ENCODE assay signal across 13 mouse cellular contexts in the genomic region with DNA sequence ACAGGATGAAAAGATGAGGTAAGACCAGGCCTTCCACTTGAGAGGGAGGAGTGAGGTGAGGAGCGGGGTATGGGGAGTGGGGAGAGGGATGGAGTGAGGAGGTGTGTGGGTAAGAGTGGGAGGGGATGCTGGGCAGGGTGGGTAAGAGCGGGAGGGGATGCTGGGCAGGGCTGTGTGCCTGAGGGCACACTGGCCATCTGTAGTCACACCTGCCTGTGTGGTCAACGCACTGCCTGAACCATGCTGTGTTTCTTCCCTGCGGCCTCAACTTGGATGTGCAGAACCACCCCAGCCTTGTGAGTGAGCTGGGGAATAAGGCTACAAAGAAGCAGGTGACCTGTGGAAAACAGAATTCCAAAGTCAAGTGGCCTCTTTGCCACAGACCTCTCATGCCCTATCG. TPM values are rescaled to one million over a fixed set of nuclear protein-coding genes. Genes with fewer than 3 reads are reported as not detected.
DNase-seq lines count a peak whose midpoint lies in the region; ATAC-seq and TF ChIP-seq lines count a peak whose summit lies in the region.
"Had no signal": no experiment of that assay in that cellular context is flagged by ENCODE, and none has a peak within 500 bp of the region (broad histone marks: within the 10 kb centered on the region; RNA-seq: fewer than 3 reads in every experiment).

No protein-coding gene starts in this region.

- H3K36me3 ChIP-seq in forebrain, embryonic 10.5 days (replicated peaks) = peaks cover 46% of the 10 kb centered on the region
- peaks cover 34% of the 10 kb centered on the region for H3K36me3 ChIP-seq in forebrain, embryonic 15.5 days
- H3K36me3 ChIP-seq in hindbrain, embryonic 13.5 days = peaks cover 42% of the 10 kb centered on the region
- peaks cover 30% of the 10 kb centered on the region for H3K36me3 ChIP-seq in hindbrain, postnatal 0 days (ENCODE audit: insufficient read depth, low read length)
- peaks cover 5% of the 10 kb centered on the region for H3K36me3 ChIP-seq in testis, adult 2 months (ENCODE audit: control insufficient read depth, insufficient read depth, low read length)

- no peak overlapping the region for H3K9ac ChIP-seq in forebrain, embryonic 15.5 days (replicated peaks)
- 0 out of 2 replicates have a peak overlapping the region, but pooled peaks have one; percentile 70 for H3K9ac ChIP-seq in hindbrain, embryonic 13.5 days
- H3K9ac ChIP-seq in hindbrain, postnatal 0 days (replicated peaks; ENCODE audit: low read length) = no peak overlapping the region
- H3K9ac ChIP-seq: heart, embryonic 15.5 days had no signal

- ATAC-seq in forebrain, embryonic 15.5 days (replicated peaks) = no peak
- no peak for ATAC-seq in hindbrain, embryonic 13.5 days (ENCODE audit: low FRiP score)
- ATAC-seq in hindbrain, postnatal 0 days = no peak

- DNase-seq in forebrain, embryonic 10.5 days (ENCODE audit: extremely low spot score, low spot score) = no peak
- no peak for DNase-seq in hindbrain, postnatal 0 days (ENCODE audit: low spot score)
- DNase-seq in testis, postnatal 10 days (ENCODE audit: low spot score) = no peak
- DNase-seq in thymus, postnatal 10 days (ENCODE audit: low spot score in 2 of 2) = no peak
- DNase-seq: adrenal gland, postnatal 10 days; B cell, adult 2 months; gastrocnemius, postnatal 10 days; kidney, postnatal 4 days; thymus, adult 18-20 months had no signal

- no peak overlapping the region for H3K4me2 ChIP-seq in forebrain, embryonic 15.5 days (replicated peaks)
- no peak overlapping the region for H3K4me2 ChIP-seq in hindbrain, embryonic 13.5 days
- no peak overlapping the region for H3K4me2 ChIP-seq in hindbrain, postnatal 0 days (ENCODE audit: low read depth, low read length)

- H3K27ac ChIP-seq in forebrain, embryonic 10.5 days = no peak overlapping the region
- H3K27ac ChIP-seq in forebrain, embryonic 15.5 days (replicated peaks) = no peak overlapping the region
- no peak overlapping the region for H3K27ac ChIP-seq in hindbrain, embryonic 13.5 days
- no peak overlapping the region for H3K27ac ChIP-seq in hindbrain, postnatal 0 days
- no peak overlapping the region for H3K27ac ChIP-seq in testis, adult 2 months (ENCODE audit: control insufficient read depth, insufficient read depth, low read depth, low read length)
- H3K27ac ChIP-seq: heart, embryonic 15.5 days had no signal

- H3K9me3 ChIP-seq in forebrain, embryonic 10.5 days = no peaks in the 10 kb centered on the region
- H3K9me3 ChIP-seq in forebrain, embryonic 15.5 days = no peaks in the 10 kb centered on the region
- no peaks in the 10 kb centered on the region for H3K9me3 ChIP-seq in hindbrain, embryonic 13.5 days
- no peaks in the 10 kb centered on the region for H3K9me3 ChIP-seq in hindbrain, postnatal 0 days (ENCODE audit: low read length)
- H3K9me3 ChIP-seq: heart, embryonic 15.5 days had no signal

- H3K27me3 ChIP-seq in forebrain, embryonic 10.5 days (ENCODE audit: poor library complexity, severe bottlenecking) = no peaks in the 10 kb centered on the region
- no peaks in the 10 kb centered on the region for H3K27me3 ChIP-seq in forebrain, embryonic 15.5 days
- H3K27me3 ChIP-seq in hindbrain, embryonic 13.5 days = no peaks in the 10 kb centered on the region
- H3K27me3 ChIP-seq in hindbrain, postnatal 0 days (ENCODE audit: insufficient read depth, low read length) = no peaks in the 10 kb centered on the region
- H3K27me3 ChIP-seq in testis, adult 2 months (ENCODE audit: control insufficient read depth, insufficient read depth, low read length) = no peaks in the 10 kb centered on the region
- H3K27me3 ChIP-seq: heart, embryonic 15.5 days had no signal

- peaks cover 43% of the 10 kb centered on the region for H3K4me1 ChIP-seq in forebrain, embryonic 10.5 days
- H3K4me1 ChIP-seq in forebrain, embryonic 15.5 days = peaks cover 35% of the 10 kb centered on the region
- peaks cover 44% of the 10 kb centered on the region for H3K4me1 ChIP-seq in hindbrain, embryonic 13.5 days (replicated peaks)
- peaks cover 18% of the 10 kb centered on the region; the same call in 1 of the 2 replicates for H3K4me1 ChIP-seq in hindbrain, postnatal 0 days (ENCODE audit: insufficient read depth, low read length)
- H3K4me1 ChIP-seq in testis, adult 2 months (ENCODE audit: control insufficient read depth, insufficient read depth, low read length) = peaks cover 12% of the 10 kb centered on the region

- WGBS in forebrain, embryonic 10.5 days = 87% methylated on average over 5 of the region's 5 CpGs
- WGBS in forebrain, embryonic 15.5 days = 84% methylated on average over 5 of the region's 5 CpGs
- WGBS in hindbrain, embryonic 13.5 days = 79% methylated on average over 5 of the region's 5 CpGs
- 81% methylated on average over 5 of the region's 5 CpGs for WGBS in hindbrain, postnatal 0 days

- no peak for TF ChIP-seq CTCF in hindbrain, postnatal 0 days (IDR thresholded peaks at IDR 0.05; ENCODE audit: low read depth)
- TF ChIP-seq CTCF in testis, adult 2 months (IDR thresholded peaks at IDR 0.05; ENCODE audit: control insufficient read depth, insufficient read depth, insufficient replicate concordance, low read depth, low read length) = no peak

- no peak for TF ChIP-seq POLR2A in testis, adult 2 months (IDR thresholded peaks at IDR 0.05; ENCODE audit: control insufficient read depth, low read depth, low read length)

- peak overlapping the region; percentile 15; the same call in 1 of the 2 replicates for H3K4me3 ChIP-seq in forebrain, embryonic 10.5 days
- no peak overlapping the region for H3K4me3 ChIP-seq in forebrain, embryonic 15.5 days
- no peak overlapping the region for H3K4me3 ChIP-seq in hindbrain, embryonic 13.5 days
- H3K4me3 ChIP-seq in hindbrain, postnatal 0 days (ENCODE audit: low read length) = no peak overlapping the region
- H3K4me3 ChIP-seq in testis, adult 2 months (ENCODE audit: control insufficient read depth, low read depth, low read length) = peak overlapping the region; percentile 3; the same call in 1 of the 2 replicates
- H3K4me3 ChIP-seq: heart, embryonic 15.5 days had no signal

RNA-seq across cellular contexts. Expression of a gene that starts 2.4 kb away (rescaled TPM):
- 7.7 and 10.9 TPM in 2 replicates for polyA plus RNA-seq in forebrain, embryonic 10.5 days (2016; fragmentation: Nextera tagmentation; extraction: Ambion mirVana)
- polyA plus RNA-seq in forebrain, embryonic 15.5 days (2015; fragmentation: Nextera tagmentation; extraction: Ambion mirVana) = 33.4 and 35.2 TPM in 2 replicates
- 36.4 and 42.8 TPM in 2 replicates for polyA plus RNA-seq in hindbrain, embryonic 13.5 days (2015; fragmentation: Nextera tagmentation; extraction: Ambion mirVana)
- 31.1 and 31.6 TPM in 2 replicates for total RNA-seq in hindbrain, postnatal 0 days (2014; rRNA removed)
- polyA plus RNA-seq in hindbrain, postnatal 0 days (2015; fragmentation: Nextera tagmentation; extraction: Ambion mirVana) = 46.7 and 52.2 TPM in 2 replicates
- 339 and 385 TPM in 2 replicates for polyA plus RNA-seq in testis, adult 2 months (2012; rRNA removed)

RNA-seq across cellular contexts. Expression of a gene that starts 2.6 kb away (rescaled TPM):
- polyA plus RNA-seq in forebrain, embryonic 10.5 days (2016; fragmentation: Nextera tagmentation; extraction: Ambion mirVana) = 53.9 and 54.7 TPM in 2 replicates
- 52.6 and 55.1 TPM in 2 replicates for polyA plus RNA-seq in forebrain, embryonic 15.5 days (2015; fragmentation: Nextera tagmentation; extraction: Ambion mirVana)
- polyA plus RNA-seq in hindbrain, embryonic 13.5 days (2015; fragmentation: Nextera tagmentation; extraction: Ambion mirVana) = 51.8 and 56.8 TPM in 2 replicates
- total RNA-seq in hindbrain, postnatal 0 days (2014; rRNA removed) = 68.3 and 76.4 TPM in 2 replicates
- polyA plus RNA-seq in hindbrain, postnatal 0 days (2015; fragmentation: Nextera tagmentation; extraction: Ambion mirVana) = 37.2 and 38.8 TPM in 2 replicates
- 11.1 and 12.5 TPM in 2 replicates for polyA plus RNA-seq in testis, adult 2 months (2012; rRNA removed)

RNA-seq across cellular contexts. Expression of a gene that starts 26.5 kb away (rescaled TPM):
- 91.0 and 100 TPM in 2 replicates for polyA plus RNA-seq in forebrain, embryonic 10.5 days (2016; fragmentation: Nextera tagmentation; extraction: Ambion mirVana)
- 60.9 and 64.8 TPM in 2 replicates for polyA plus RNA-seq in forebrain, embryonic 15.5 days (2015; fragmentation: Nextera tagmentation; extraction: Ambion mirVana)
- polyA plus RNA-seq in hindbrain, embryonic 13.5 days (2015; fragmentation: Nextera tagmentation; extraction: Ambion mirVana) = 55.4 and 56.2 TPM in 2 replicates
- 84.5 and 95.4 TPM in 2 replicates for total RNA-seq in hindbrain, postnatal 0 days (2014; rRNA removed)
- polyA plus RNA-seq in hindbrain, postnatal 0 days (2015; fragmentation: Nextera tagmentation; extraction: Ambion mirVana) = 38.2 and 40.5 TPM in 2 replicates
- 53.5 and 60.4 TPM in 2 replicates for polyA plus RNA-seq in testis, adult 2 months (2012; rRNA removed)

RNA-seq across cellular contexts. Expression of a gene that starts 37.6 kb away (rescaled TPM):
- polyA plus RNA-seq in forebrain, embryonic 10.5 days (2016; fragmentation: Nextera tagmentation; extraction: Ambion mirVana) = 58.2 and 58.7 TPM in 2 replicates
- 98.9 and 103 TPM in 2 replicates for polyA plus RNA-seq in forebrain, embryonic 15.5 days (2015; fragmentation: Nextera tagmentation; extraction: Ambion mirVana)
- 100 and 101 TPM in 2 replicates for polyA plus RNA-seq in hindbrain, embryonic 13.5 days (2015; fragmentation: Nextera tagmentation; extraction: Ambion mirVana)
- 195 and 201 TPM in 2 replicates for total RNA-seq in hindbrain, postnatal 0 days (2014; rRNA removed)
- 99.2 and 99.7 TPM in 2 replicates for polyA plus RNA-seq in hindbrain, postnatal 0 days (2015; fragmentation: Nextera tagmentation; extraction: Ambion mirVana)
- polyA plus RNA-seq in testis, adult 2 months (2012; rRNA removed) = 178 and 195 TPM in 2 replicates

RNA-seq across cellular contexts. Expression of a gene that starts 47.5 kb away (rescaled TPM):
- 71.6 and 78.1 TPM in 2 replicates for polyA plus RNA-seq in forebrain, embryonic 10.5 days (2016; fragmentation: Nextera tagmentation; extraction: Ambion mirVana)
- polyA plus RNA-seq in forebrain, embryonic 15.5 days (2015; fragmentation: Nextera tagmentation; extraction: Ambion mirVana) = 83.4 and 87.5 TPM in 2 replicates
- polyA plus RNA-seq in hindbrain, embryonic 13.5 days (2015; fragmentation: Nextera tagmentation; extraction: Ambion mirVana) = 75.7 and 77.8 TPM in 2 replicates
- 209 and 213 TPM in 2 replicates for total RNA-seq in hindbrain, postnatal 0 days (2014; rRNA removed)
- 81.9 and 82.8 TPM in 2 replicates for polyA plus RNA-seq in hindbrain, postnatal 0 days (2015; fragmentation: Nextera tagmentation; extraction: Ambion mirVana)
- polyA plus RNA-seq in testis, adult 2 months (2012; rRNA removed) = 18.9 and 20.5 TPM in 2 replicates

Comparison
In these comparisons a context has a peak if more than half of its experiments do, and no peak if none do; other contexts are left out.
1. H3K4me3 ChIP-seq: peak in forebrain, embryonic 10.5 days (single experiment) and testis, adult 2 months (single experiment); none in forebrain, embryonic 15.5 days (single experiment), hindbrain, embryonic 13.5 days (single experiment) and hindbrain, postnatal 0 days (single experiment).